Mouse (Mus musculus) ovary, postnatal 10 days (tissue): Measurements from ENCODE around the gene Smarcd2.

Source experiments
- DNase-seq: peaks from one replicate; pipeline ENCODE4 v3.0.0; 2022; ENCODE audit warnings: low spot score

Gene Smarcd2

GRCm38 (mm10) chr11:106276454-106276853 lies 3.7 kb upstream of the Smarcd2 start, which contains the start of gene Tcam1:
Gene Tcam1, plus strand, starts transcription at chr11:106276672.
- DNase-seq, result peak; percentile 94

GRCm38 (mm10) chr11:106274971-106275411 lies 2.2 kb upstream of the Smarcd2 start:
- DNase-seq, result peak; percentile 29

GRCm38 (mm10) chr11:106274374-106274773 lies 1.6 kb upstream of the Smarcd2 start:
- no peak for DNase-seq

DNA sequence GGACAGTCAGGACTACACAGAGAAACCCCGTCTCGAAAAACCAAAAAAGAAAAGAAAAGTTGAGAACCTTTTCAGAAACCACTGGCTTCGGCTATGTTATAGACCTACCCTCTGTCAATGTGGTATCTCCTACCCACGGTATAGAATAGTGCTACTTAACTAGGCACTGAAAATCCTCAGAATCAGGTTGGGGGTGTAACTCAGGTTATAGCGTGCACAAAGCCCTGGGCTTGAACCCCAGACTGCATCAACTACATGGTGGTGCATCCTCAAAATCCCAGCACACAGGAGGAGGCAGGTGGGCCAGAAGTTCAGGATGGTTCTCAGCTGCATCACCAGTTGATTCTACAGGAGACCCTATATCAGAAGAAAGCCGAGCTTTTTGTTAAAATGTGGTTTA lies 1.0 kb upstream of the Smarcd2 start:
- no peak for DNase-seq

GRCm38 (mm10) chr11:106273311-106273684 lies 526 bp upstream of the Smarcd2 start:
- no peak for DNase-seq

GRCm38 (mm10) chr11:106271794-106272643 lies 753 bp downstream of the Smarcd2 start:
- peak; percentile 44 for DNase-seq

DNA sequence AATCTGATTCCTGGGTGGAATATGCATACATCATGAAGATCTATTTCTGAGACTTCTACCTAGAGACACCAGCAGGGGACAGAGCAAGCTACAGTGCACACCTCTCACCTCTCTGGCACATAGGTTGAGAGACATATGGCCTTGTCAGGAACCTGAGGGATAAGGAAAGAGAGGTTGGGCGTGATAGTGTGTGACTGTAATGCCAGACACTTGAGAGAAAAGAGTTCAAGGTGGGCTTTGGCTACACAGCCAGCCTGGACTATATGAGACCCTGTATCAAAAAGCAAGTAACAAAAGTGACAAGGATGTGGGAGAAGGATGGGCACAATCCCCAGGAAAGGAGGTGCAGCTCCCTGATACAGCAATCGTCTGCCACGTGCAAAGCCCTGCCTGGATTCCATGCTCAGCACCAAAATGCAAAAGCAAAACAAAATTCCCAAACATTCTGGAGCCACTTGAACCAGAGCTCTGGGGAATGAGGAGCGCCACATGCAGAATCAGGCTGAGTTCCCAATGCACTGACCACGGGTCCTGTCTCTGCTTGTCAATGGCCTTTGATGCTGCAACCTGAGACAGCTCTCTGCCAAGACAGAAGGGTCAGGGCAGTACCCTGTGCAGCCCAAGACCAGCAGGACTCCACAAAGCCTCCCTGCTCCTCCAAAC lies 1.5 kb downstream of the Smarcd2 start:
- DNase-seq, result no peak

DNA sequence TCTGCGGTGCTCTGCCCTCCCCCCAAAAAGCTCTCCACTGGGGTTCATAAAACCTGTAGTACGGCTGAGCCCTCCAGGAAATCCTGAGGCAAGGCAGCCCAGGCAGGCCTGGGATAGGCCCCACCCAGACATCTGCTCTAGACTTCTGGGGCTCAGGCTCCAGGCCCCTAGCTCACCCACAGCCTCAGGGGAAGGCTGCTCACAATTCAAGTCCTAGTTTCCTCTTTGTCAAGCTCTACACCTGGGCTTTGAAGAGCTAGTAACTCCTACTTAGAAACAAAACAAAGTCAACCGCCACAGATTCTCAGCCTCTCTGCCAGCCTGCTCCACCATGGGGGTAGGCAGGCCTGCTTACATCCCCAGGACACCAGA lies 3.7 kb downstream of the Smarcd2 start:
- no peak for DNase-seq

DNA sequence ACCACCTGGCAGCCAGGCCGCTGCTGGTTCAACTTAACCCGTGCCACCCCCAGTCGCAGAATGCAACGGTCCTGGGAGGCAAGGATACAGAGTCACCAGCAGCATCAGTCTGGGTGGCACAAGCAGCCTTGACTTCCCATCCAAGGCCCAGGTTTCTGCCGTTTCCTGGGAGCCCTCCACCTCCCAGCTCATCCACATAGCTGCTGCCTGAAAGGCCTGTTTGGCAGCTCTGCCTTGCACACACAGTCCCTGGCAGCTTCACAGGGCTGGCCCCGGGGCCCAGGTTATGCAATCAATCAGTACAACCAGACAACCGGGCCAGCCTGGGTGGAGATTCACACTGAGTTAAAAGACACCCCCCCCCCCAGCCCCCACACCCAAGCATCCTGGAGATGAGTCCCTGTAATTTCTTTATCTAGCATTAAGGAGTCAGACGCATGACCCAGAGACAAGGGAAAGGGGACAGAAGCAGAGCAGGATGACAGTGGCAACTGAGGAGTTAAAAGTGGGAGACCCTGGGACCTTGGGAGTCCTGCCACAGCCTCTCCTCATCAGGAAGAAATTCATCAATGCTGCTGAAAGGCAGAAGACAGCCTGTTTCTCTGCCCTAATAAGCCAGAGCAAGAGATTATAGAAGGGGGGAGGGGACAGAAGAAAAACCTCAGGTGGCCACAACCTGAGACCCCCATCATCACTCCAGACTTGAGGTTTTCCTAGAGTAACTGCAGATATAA lies 4.3 kb downstream of the Smarcd2 start:
- peak; percentile 24 for DNase-seq

GRCm38 (mm10) chr11:106267871-106268270 lies 4.9 kb downstream of the Smarcd2 start:
- no peak for DNase-seq

DNA sequence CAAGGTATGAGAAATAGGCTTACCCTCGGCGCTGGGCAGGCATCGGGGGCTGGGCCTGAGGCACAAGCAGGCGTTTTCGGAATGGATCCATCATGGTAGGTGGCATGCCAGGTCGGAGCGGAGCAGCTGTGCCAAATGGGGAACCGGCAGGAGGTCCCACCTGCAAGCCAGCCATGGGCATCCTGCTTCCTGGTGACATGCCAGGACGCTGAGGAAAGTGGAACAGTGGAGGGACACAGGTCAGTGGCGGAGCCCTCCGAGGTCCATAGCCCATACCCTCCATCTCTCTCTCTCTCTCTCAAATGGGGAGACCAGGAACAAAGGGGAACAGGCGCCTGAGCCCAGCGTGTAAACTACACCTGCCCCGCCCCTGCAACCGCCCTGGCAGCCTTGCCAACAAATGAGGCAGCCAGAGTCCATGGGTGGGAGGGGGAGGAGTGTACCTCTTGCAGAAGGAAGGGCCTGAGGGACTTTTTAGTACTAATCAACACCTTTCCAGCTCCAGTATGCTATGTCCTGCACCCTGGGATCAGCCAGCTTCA lies 5.4 kb downstream of the Smarcd2 start:
- peak; percentile 23 for DNase-seq

GRCm38 (mm10) chr11:106266431-106266830 lies 6.3 kb downstream of the Smarcd2 start:
- no peak for DNase-seq

DNA sequence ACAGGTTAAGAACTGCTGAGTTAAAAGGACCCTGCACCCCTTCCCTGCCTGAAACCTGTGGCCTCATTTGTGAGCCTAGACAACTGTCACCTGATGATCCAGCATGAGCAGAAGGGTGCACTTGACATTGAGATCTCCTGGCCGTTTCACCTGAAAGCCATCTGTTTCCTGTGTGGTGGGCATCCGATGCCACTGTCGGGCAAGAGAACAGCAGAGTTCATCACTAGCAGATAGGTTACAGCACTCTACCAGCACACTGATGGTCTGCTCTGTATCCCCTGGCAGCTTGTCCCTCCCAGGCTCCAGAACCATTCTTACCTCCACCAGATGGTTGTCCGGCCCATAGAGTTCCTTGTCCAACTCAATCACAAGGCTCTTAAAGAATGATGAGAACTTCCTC lies 7.2 kb downstream of the Smarcd2 start:
- DNase-seq, result no peak

- DNase-seq, result no peak
Measured at GRCm38 (mm10) chr11:106264988-106265387, 7.8 kb downstream of the Smarcd2 start.

DNA sequence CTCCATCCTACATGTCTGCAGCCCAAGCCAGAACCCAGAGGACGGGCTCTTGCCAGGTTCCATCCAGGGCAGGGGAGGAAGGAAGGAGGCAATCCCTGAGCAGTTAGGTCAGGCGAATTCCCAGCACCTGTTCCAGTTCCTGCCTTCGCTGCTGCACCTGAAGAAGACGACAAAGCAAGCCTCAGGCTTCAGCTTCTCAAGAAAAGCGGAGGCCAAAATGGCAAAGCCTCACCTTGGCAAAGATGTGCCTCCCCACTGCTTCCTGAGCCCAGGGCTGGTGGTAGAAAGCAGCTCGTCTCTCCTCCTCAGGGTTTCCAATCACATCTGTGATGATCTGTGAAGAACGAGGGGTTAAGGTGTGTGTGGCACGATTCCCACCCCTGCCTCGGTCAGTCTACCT lies 8.8 kb downstream of the Smarcd2 start:
- no peak for DNase-seq

DNA sequence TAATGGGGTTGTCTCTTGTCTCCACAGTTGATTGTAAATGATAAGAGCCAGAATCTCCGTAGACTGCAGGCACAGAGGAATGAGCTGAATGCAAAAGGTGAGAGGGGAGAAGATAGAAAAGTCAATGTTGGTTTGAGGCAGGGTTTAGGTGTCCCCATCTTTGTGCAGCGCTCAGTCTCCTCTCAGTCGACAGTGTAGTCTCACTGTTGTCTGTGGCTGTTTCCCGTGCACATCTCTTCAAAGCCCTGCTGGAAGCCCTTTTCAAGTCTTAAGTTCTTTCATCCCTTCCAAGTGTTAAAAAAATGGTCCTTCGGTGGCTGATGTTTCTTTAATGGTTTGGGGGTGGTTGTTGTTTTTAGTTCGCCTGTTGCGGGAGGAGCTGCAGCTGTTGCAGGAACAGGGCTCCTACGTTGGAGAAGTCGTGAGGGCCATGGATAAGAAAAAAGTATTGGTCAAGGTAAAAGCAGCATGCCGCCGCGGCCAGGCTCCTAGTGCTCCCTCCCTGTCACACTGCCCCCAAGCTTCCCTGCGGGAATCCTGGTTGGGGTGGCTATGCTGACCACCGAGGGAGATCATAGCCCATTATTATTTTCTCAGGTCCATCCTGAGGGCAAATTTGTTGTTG lies 11.8 kb downstream of the Smarcd2 start:
- no peak for DNase-seq

DNA sequence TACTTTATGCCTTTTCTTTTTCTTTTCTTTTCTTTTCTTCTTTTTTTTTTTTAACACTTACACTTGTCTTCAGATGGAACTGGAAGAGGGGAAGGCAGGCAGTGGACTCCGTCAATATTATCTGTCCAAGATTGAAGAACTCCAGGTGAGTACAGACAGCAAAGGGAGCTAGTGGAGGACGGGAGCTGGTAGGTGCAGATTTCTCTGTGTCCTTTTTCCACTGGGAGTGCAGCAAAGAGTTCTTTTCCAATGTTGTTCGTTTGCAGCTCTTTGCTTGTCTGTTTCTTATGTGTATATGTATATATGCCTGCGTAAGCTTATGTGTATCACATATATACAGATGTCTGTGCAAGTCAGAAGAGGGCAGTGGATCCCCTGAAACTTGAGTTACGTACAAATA lies 16.0 kb downstream of the Smarcd2 start:
- DNase-seq, result no peak

- peak; percentile 98 for DNase-seq
Measured at GRCm38 (mm10) chr11:106255685-106256451, 16.9 kb downstream of the Smarcd2 start, which contains the start of the genes Ftsj3 and Psmc5. Gene Ftsj3, minus strand, starts transcription at chr11:106256079. Gene Psmc5, plus strand, starts transcription at chr11:106256154.

- no peak for DNase-seq
Measured at GRCm38 (mm10) chr11:106255174-106255573, 17.6 kb downstream of the Smarcd2 start.

- DNase-seq, result no peak
Measured at GRCm38 (mm10) chr11:106254767-106255166, 18.0 kb downstream of the Smarcd2 start.

- no peak for DNase-seq
Measured at GRCm38 (mm10) chr11:106249326-106249725, 23.4 kb downstream of the Smarcd2 start.
